Mouse (Mus musculus): ENCODE measurements around the gene Mapk1.
A peak's percentile ranks its signal among the peaks of the same experiment; 100 is the strongest.

Gene Mapk1

GRCm38 (mm10) chr16:17015853-17016230 lies 32.7 kb downstream of the Mapk1 start:
- DNase-seq (ENCODE audit: low spot score in 2 of 2): no peak

GRCm38 (mm10) chr16:17018071-17018470 lies 34.9 kb downstream of the Mapk1 start:
- DNase-seq (ENCODE audit: low spot score in 2 of 2): no peak

GRCm38 (mm10) chr16:17024469-17025148 lies 41.4 kb downstream of the Mapk1 start:
- DNase-seq (ENCODE audit: low spot score in 2 of 2): no peak

DNA sequence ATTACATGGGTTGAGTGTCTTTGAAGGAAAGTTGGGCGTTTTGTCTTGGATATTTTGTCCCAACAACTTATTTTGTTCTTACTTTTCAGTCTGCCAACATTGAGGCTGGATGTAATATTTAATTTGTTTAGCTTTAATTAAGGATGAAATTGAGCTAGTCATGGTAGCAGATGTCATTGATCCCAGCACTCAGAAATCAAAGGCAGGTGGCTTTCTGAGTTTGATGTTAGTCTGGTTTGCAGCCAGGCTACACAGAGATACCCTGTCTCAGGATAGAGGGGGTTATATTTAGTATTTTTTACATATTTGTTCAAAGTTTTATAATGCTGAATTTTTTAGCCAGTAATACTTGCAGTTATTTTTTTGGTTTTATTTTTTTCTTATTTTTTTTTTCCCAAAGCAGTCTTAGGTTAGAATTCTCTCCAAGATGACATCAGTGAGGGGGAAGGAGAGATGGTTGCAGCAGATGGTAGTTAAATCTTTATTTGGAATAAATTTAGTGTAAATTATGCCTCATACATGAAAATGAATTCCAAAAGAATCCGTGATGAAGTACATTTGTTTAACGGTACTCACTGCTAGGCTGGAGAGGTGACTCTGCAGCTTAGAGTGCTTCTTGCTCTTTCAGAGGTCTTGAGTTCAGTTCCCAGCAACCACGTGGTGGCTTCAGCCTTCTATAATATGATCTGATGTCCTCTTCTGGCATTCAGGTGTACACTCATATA lies 47.0 kb downstream of the Mapk1 start:
- no peak for DNase-seq (ENCODE audit: low spot score in 2 of 2)

DNA sequence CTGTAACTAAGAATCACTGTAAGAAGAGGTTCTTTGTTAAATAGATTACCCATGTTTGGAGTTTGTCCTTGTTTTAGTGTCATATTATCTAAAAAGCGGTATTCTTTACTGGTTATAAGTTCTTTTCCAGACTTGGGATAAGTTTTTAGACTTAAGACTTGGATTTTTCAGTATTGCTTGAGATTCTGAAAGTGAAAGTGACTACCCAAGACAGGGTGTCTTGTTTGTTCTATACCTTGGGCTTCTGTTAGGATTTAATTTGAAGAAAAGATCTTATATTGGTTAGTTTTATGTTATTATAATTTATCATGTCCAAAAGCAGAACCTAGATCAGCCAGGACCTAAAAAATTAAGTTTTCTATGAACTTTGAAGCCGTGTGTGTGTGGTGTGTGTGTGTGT lies 50.6 kb downstream of the Mapk1 start:
- no peak for DNase-seq (ENCODE audit: low spot score in 2 of 2)

GRCm38 (mm10) chr16:17040716-17041115 lies 57.5 kb downstream of the Mapk1 start:
- DNase-seq (ENCODE audit: low spot score in 2 of 2): no peak

- DNase-seq (ENCODE audit: low spot score in 2 of 2): no peak
Observed at GRCm38 (mm10) chr16:17041417-17041816, 58.2 kb downstream of the Mapk1 start.

GRCm38 (mm10) chr16:17044320-17044719 lies 61.1 kb downstream of the Mapk1 start:
- no peak for DNase-seq (ENCODE audit: low spot score in 2 of 2)

GRCm38 (mm10) chr16:17045287-17045686 lies 62.1 kb downstream of the Mapk1 start:
- no peak for DNase-seq (ENCODE audit: low spot score in 2 of 2)

DNA sequence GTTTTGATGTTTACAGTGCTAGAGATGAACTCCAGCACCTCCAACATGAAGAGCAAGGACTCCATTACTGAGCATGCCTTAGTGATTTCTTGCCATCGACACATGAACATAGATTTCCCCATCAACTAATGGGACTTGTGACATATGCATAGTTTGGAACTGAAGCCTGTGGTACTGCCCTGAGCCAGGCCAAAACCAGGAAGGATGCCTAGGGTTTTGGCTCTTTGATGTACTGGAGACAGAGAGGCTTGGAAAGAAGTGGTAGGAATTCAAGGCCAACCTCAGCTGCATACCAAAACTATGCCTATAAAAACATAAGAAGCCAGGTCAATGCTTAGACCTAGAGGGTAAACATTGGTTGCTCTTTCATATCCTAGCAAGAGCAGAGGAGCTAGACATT lies 66.7 kb downstream of the Mapk1 start:
- no peak for DNase-seq (ENCODE audit: low spot score in 2 of 2)

DNA sequence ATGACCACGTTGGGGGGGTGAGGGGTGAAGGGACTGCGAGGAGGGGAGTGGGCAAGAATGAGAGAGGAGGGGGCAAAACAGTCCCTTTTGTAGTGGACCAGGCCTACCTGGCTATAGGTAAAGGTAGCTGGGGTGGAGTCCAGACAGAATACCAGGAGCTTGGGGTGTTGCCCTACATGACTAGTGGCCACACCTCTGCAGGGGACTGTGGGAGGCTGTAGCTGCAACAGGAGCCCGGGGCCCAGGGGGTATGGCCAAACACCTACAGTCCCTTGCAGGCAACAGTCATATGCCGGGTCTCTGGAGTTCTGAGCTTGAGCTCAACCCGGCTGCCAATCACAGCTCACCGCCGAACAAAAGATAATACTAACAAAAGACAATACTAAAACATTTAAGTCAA lies 68.9 kb downstream of the Mapk1 start:
- DNase-seq (ENCODE audit: low spot score in 2 of 2): no peak

DNA sequence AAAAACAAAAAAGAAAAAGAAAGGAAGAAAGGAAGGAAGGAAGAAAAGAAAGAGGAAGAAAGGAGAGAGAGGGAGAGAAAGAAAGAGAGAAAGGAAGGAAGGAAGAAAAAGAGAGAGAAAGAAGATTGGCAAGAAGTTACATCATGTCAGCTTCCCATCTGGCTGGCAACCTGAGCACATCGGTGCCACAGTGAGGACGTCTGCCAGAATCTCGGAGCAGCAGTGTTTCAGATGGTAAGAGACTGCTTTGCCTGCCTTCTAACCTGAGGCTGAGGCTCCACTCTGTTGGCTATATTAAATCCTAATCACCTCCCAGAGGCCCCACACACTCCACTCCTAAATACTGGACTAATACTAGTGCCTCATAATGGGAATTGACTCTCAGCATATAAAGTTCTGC lies 70.7 kb downstream of the Mapk1 start:
- no peak for DNase-seq (ENCODE audit: low spot score in 2 of 2)

DNA sequence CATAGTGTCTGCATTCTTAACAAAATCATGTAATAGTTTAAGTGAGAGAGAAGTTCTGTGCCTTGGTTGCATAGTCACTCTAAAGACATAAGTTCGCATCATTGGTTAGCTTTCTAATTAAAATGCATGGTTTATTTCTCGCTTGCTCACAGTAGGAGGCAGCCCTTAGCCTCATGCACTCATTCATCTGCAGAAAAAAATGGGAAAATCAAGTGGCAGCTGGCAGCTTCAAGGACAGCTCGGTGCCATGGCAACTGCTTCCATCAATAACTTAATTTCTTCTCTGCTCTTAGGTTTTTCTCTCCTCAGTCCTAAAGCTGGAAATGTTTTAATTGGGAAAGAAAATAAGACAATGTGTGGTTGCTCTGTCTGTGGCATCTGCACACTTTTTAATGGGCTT lies 72.4 kb downstream of the Mapk1 start:
- peak; percentile 67 to 70 for DNase-seq (ENCODE audit: low spot score in 2 of 2)

DNA sequence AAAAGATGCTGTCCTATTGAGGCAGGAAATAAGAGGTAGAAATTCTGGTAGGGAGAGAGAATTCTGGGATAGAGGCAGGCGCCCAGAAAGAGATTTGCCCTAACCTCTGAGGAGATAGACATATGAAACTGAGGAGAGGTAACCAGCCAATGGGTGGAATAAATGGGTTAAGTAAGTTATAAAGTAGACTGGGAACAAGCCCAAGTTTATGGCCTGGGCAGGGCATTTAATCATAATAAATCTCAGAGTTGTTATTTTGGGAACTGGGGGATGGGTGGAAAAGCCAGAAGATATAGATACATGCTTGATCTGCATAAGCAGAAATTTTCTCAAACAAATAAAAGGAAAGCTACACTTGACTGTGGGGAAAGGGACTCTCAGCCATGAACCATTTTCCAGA lies 79.2 kb downstream of the Mapk1 start:
- DNase-seq (ENCODE audit: low spot score in 2 of 2): no peak

- no peak for DNase-seq (ENCODE audit: low spot score in 2 of 2)
Observed at GRCm38 (mm10) chr16:17067552-17067951, 84.4 kb downstream of the Mapk1 start.

DNA sequence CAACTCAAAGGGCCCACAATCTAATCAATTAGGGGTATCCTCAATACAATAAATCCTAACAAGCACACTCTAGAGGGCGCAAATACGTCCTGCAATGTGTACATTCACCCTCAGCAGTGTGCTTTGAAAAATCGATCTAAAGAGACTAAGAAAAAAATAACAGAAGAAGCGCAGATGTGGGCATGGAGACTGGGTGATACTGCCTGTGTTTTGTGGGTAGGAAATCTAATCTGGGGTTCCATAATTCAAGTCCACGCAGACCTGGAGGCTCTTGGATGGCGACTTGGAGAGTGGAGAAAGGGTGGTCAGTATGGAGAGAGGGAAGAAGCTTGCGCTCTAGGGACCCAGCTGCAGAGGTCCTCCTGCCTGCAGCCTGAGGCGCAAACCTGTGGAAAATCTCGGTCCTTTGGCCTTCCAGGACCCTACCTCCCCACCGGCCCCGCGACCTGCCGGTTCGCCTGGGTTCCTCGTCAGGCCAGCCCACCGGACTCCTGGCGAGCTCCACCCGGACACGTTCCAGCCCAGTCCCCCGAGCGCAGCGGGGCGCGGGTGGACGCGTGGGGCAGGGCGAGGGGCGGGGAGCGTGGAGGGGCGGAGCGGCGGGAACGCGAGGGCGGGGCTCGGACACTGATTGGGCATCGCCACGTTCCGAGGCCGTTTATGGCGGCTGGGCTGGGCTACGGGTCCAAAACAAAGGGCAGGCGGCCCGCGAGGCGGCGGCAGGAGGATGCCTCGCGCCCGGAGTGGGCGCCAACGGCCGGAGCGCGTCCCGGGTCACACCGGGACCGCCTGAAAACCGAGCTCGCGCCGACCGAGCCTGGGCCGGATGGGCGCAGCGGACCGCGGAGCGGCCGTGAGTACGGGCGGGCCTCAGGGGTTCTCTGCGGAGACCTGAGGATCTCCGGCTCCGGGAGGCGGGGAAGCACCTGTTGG lies 86.6 kb downstream of the Mapk1 start, which contains the start of gene Ypel1:
Gene Ypel1 (plus strand): TSS at position 186 of the 933 bp plus-strand sequence.
- peak; percentile 87 for DNase-seq (ENCODE audit: low spot score in 2 of 2)

DNA sequence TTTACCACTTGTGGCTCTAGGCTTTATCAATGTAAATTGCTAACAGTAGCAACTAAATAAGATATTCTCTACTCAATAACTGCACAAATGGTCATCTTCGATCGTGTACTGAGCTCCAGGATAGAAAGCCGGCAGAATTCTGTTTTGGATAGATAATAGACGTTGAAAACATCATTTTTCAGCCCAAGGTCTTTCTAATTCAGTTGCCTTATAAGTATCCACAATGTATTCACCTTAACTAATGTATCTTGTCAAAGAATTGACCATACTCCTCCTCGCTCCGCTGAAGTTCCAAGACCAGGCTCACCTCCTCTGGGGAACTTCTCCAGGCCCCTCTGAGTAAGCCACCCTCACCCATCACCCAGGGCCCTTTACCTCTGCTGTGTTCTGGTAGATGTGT lies 87.5 kb downstream of the Mapk1 start:
- no peak for DNase-seq (ENCODE audit: low spot score in 2 of 2)

GRCm38 (mm10) chr16:17073000-17073399 lies 89.8 kb downstream of the Mapk1 start:
- DNase-seq (ENCODE audit: low spot score in 2 of 2): no peak

DNA sequence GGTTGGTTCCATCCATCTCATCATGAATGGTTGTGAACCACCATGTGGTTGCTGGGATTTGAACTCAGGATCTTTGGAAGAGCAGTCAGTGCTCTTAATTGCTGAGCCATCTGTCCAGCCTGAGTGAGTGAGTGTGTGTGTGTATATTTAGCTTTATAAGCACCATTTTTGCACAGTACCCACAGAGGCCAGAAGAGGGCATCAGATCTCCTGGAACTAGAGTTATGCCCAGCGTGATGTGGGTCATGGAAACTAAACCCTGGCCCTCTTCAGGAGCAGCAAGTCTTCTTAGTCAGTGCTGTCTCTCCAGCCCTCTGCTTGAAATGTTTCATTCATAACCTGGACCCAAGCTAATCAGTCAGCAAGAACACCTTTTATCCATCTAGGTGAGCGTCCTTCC lies 93.1 kb downstream of the Mapk1 start:
- DNase-seq (ENCODE audit: low spot score in 2 of 2): no peak

- no peak for DNase-seq (ENCODE audit: low spot score in 2 of 2)
Observed at GRCm38 (mm10) chr16:17076869-17077268, 93.7 kb downstream of the Mapk1 start.

- DNase-seq (ENCODE audit: low spot score in 2 of 2): no peak
Observed at GRCm38 (mm10) chr16:17078101-17078500, 94.9 kb downstream of the Mapk1 start.

DNA sequence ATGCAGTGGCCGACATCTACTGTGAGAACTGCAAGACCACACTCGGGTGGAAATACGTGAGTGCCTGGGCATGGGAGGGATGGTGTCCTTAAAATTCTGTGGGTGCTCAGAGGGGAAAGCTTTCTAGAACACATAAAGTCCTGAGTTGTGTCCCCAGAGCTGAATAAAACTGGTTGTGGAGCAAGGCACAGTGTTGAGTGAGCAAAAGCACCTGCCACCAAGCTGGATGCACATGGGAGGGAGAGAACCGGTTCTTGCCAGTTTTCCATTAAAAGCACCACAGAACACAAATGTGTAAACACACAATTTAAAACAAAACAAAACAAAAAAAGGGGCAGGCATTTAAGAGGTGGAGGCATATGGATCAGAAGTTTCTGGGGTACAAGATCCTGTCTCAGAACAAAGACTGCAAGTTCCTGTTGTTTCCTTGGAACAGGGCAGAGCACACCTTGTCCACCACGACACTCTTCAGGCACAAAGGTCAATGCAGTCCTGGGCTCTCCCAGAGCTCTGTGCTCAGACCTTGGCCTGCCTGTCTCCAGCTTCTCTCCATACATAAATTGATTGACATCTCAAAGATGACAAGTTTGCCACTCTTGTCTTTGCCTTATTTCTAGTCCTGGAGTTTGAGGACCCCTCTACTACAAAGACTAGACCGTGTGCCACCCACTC lies 99.1 kb downstream of the Mapk1 start:
- no peak for DNase-seq (ENCODE audit: low spot score in 2 of 2)
